Mouse (Mus musculus): Measurements from ENCODE around the gene Gm11172.

The Gm11172 gene

GRCm38 (mm10) chr16:10821387-10821786 is 8.7 kb downstream of the Gm11172 start:
- in situ Hi-C loops (cut with MboI; ENCODE audit: low pct_unique_long_range_greater_than_20kb in 1 of 2, low sequenced_read_pairs in 2 of 2, unreplicated experiment in 1 of 2): no loop called here

GRCm38 (mm10) chr16:10824536-10824935 is 11.8 kb downstream of the Gm11172 start:
- in situ Hi-C loops (cut with MboI; ENCODE audit: low pct_unique_long_range_greater_than_20kb in 1 of 2, low sequenced_read_pairs in 2 of 2, unreplicated experiment in 1 of 2): no loop called here

GRCm38 (mm10) chr16:10825840-10826239 is 13.1 kb downstream of the Gm11172 start:
- in situ Hi-C loops (cut with MboI; ENCODE audit: low pct_unique_long_range_greater_than_20kb in 1 of 2, low sequenced_read_pairs in 2 of 2, unreplicated experiment in 1 of 2): no loop called here

- in situ Hi-C loops (cut with MboI; ENCODE audit: low pct_unique_long_range_greater_than_20kb in 1 of 2, low sequenced_read_pairs in 2 of 2, unreplicated experiment in 1 of 2): no loop called here
Observed at GRCm38 (mm10) chr16:10827269-10827668, 14.6 kb downstream of the Gm11172 start.

- in situ Hi-C loops (cut with MboI; ENCODE audit: low pct_unique_long_range_greater_than_20kb in 1 of 2, low sequenced_read_pairs in 2 of 2, unreplicated experiment in 1 of 2): no loop called here
Observed at GRCm38 (mm10) chr16:10827766-10828460, 15.2 kb downstream of the Gm11172 start.

- in situ Hi-C loops (cut with MboI; ENCODE audit: low pct_unique_long_range_greater_than_20kb in 1 of 2, low sequenced_read_pairs in 2 of 2, unreplicated experiment in 1 of 2): no loop called here
Observed at GRCm38 (mm10) chr16:10828461-10828805, 15.7 kb downstream of the Gm11172 start.

- in situ Hi-C loops (cut with MboI; ENCODE audit: low pct_unique_long_range_greater_than_20kb in 1 of 2, low sequenced_read_pairs in 2 of 2, unreplicated experiment in 1 of 2): no loop called here
Observed at GRCm38 (mm10) chr16:10834542-10834910, 21.8 kb downstream of the Gm11172 start.

- in situ Hi-C loops (cut with MboI; ENCODE audit: low pct_unique_long_range_greater_than_20kb in 1 of 2, low sequenced_read_pairs in 2 of 2, unreplicated experiment in 1 of 2): no loop called here
Observed at GRCm38 (mm10) chr16:10834911-10835587, 22.3 kb downstream of the Gm11172 start, which contains the start of gene Rmi2. Gene Rmi2 (plus strand): TSS chr16:10835059.

GRCm38 (mm10) chr16:10836388-10836787 is 23.7 kb downstream of the Gm11172 start:
- in situ Hi-C loops (cut with MboI; ENCODE audit: low pct_unique_long_range_greater_than_20kb in 1 of 2, low sequenced_read_pairs in 2 of 2, unreplicated experiment in 1 of 2): no loop called here

- in situ Hi-C loops (cut with MboI; ENCODE audit: low pct_unique_long_range_greater_than_20kb in 1 of 2, low sequenced_read_pairs in 2 of 2, unreplicated experiment in 1 of 2): no loop called here
Observed at GRCm38 (mm10) chr16:10837250-10837649, 24.5 kb downstream of the Gm11172 start.

GRCm38 (mm10) chr16:10837903-10838302 is 25.2 kb downstream of the Gm11172 start:
- in situ Hi-C loops (cut with MboI; ENCODE audit: low pct_unique_long_range_greater_than_20kb in 1 of 2, low sequenced_read_pairs in 2 of 2, unreplicated experiment in 1 of 2): no loop called here

GRCm38 (mm10) chr16:10838487-10839245 is 26.0 kb downstream of the Gm11172 start:
- in situ Hi-C loops (cut with MboI; ENCODE audit: low pct_unique_long_range_greater_than_20kb in 1 of 2, low sequenced_read_pairs in 2 of 2, unreplicated experiment in 1 of 2): no loop called here

- in situ Hi-C loops (cut with MboI; ENCODE audit: low pct_unique_long_range_greater_than_20kb in 1 of 2, low sequenced_read_pairs in 2 of 2, unreplicated experiment in 1 of 2): loop anchor here in 1 of 2 experiments (10.0 kb wide), 1 partner anchor 265 kb away; no protein-coding TSS in a partner anchor
Observed at GRCm38 (mm10) chr16:10840018-10840417, 27.3 kb downstream of the Gm11172 start.

GRCm38 (mm10) chr16:10842282-10842855 is 29.7 kb downstream of the Gm11172 start:
- in situ Hi-C loops (cut with MboI; ENCODE audit: low pct_unique_long_range_greater_than_20kb in 1 of 2, low sequenced_read_pairs in 2 of 2, unreplicated experiment in 1 of 2): loop anchor here in 1 of 2 experiments (10.0 kb wide), 1 partner anchor 268 kb away; no protein-coding TSS in a partner anchor

- in situ Hi-C loops (cut with MboI; ENCODE audit: low pct_unique_long_range_greater_than_20kb in 1 of 2, low sequenced_read_pairs in 2 of 2, unreplicated experiment in 1 of 2): loop anchor here in 1 of 2 experiments (10.0 kb wide), 1 partner anchor 269 kb away; no protein-coding TSS in a partner anchor
Observed at GRCm38 (mm10) chr16:10843486-10844318, 31.0 kb downstream of the Gm11172 start.

- in situ Hi-C loops (cut with MboI; ENCODE audit: low pct_unique_long_range_greater_than_20kb in 1 of 2, low sequenced_read_pairs in 2 of 2, unreplicated experiment in 1 of 2): loop anchor here in 1 of 2 experiments (10.0 kb wide), 1 partner anchor 269 kb away; no protein-coding TSS in a partner anchor
Observed at GRCm38 (mm10) chr16:10844319-10844670, 31.6 kb downstream of the Gm11172 start.

- in situ Hi-C loops (cut with MboI; ENCODE audit: low pct_unique_long_range_greater_than_20kb in 1 of 2, low sequenced_read_pairs in 2 of 2, unreplicated experiment in 1 of 2): loop anchor here in 1 of 2 experiments (10.0 kb wide), 1 partner anchor 271 kb away; no protein-coding TSS in a partner anchor
Observed at GRCm38 (mm10) chr16:10845952-10846351, 33.2 kb downstream of the Gm11172 start.

- in situ Hi-C loops (cut with MboI; ENCODE audit: low pct_unique_long_range_greater_than_20kb in 1 of 2, low sequenced_read_pairs in 2 of 2, unreplicated experiment in 1 of 2): loop anchor here in 1 of 2 experiments (10.0 kb wide), 1 partner anchor 272 kb away; no protein-coding TSS in a partner anchor
Observed at GRCm38 (mm10) chr16:10846503-10846902, 33.8 kb downstream of the Gm11172 start.

Data from mouse embryonic stem cell (cell line).